In genomic region chr12:76502981-76503380, GRCm38 (mm10) we compare ENCODE assay signal across 14 mouse cellular contexts. TPM values are rescaled to one million over a fixed set of nuclear protein-coding genes. Genes with fewer than 3 reads are reported as not detected.
DNase-seq lines count a peak whose midpoint lies in the region; ATAC-seq and TF ChIP-seq lines count a peak whose summit lies in the region.
"Had no signal": no experiment of that assay in that cellular context is flagged by ENCODE, and none has a peak within 500 bp of the region (broad histone marks: within the 10 kb centered on the region; RNA-seq: fewer than 3 reads in every experiment).

No protein-coding gene starts in this region.

- H3K27ac ChIP-seq in heart, embryonic 10.5 days, result 0 out of 2 replicates have a peak overlapping the region, but pooled peaks have one; percentile 25
- no peak overlapping the region for H3K27ac ChIP-seq in kidney, adult 2 months (ENCODE audit: insufficient read depth, low read depth, low read length)
- H3K27ac ChIP-seq: hindbrain, postnatal 0 days had no signal

- no peak overlapping the region for H3K4me3 ChIP-seq in heart, embryonic 10.5 days
- no peak overlapping the region for H3K4me3 ChIP-seq in kidney, adult 2 months (ENCODE audit: insufficient read depth, low read depth, low read length)

- H3K36me3 ChIP-seq in heart, embryonic 10.5 days, result no peaks in the 10 kb centered on the region
- H3K36me3 ChIP-seq in kidney, adult 2 months (ENCODE audit: control insufficient read depth, insufficient read depth, low read length), result no peaks in the 10 kb centered on the region

- no peak for TF ChIP-seq CTCF in kidney, adult 2 months (conservative IDR thresholded peaks at IDR 0.05; ENCODE audit: insufficient read depth, insufficient read length, low read depth, low read length)

- DNase-seq in heart, embryonic 10.5 days (ENCODE audit: low spot score), result no peak
- DNase-seq in heart, adult 8-10 months (ENCODE audit: low spot score), result no peak
- DNase-seq in ZHBTc4 (ENCODE audit: low read depth, low spot score), result peak; percentile 31
- DNase-seq in kidney, adult 2 months, result peak; percentile 63
- peak; percentile 56 to 75 for DNase-seq in kidney, postnatal 4 days
- no peak for DNase-seq in gastrocnemius, postnatal 4 days (ENCODE audit: low spot score in 2 of 2)
- no peak for DNase-seq in adrenal gland, postnatal 10 days
- DNase-seq: adrenal gland, adult 8-10 months; cerebellum, postnatal 25 days; gastrocnemius, postnatal 36 days; lung, postnatal 36 days; right cerebral cortex, postnatal 25 days had no signal

- H3K9me3 ChIP-seq in heart, embryonic 10.5 days, result no peaks in the 10 kb centered on the region

- peaks cover 35% of the 10 kb centered on the region for H3K4me1 ChIP-seq in heart, embryonic 10.5 days
- H3K4me1 ChIP-seq in kidney, adult 2 months (ENCODE audit: control insufficient read depth, insufficient read depth, low read length), result 0 out of 2 replicates have a peak, but pooled peaks cover 2% of the 10 kb centered on the region

- H3K27me3 ChIP-seq in heart, embryonic 10.5 days (ENCODE audit: insufficient read depth, poor library complexity, severe bottlenecking), result no peaks in the 10 kb centered on the region
- no peaks in the 10 kb centered on the region for H3K27me3 ChIP-seq in kidney, adult 2 months (replicated peaks; ENCODE audit: control insufficient read depth, insufficient read depth, low read length)

- no peak for ATAC-seq in inflammation-experienced regulatory T-cells, adult 6 months
- ATAC-seq: hindbrain, postnatal 0 days had no signal

- TF ChIP-seq POLR2A in kidney, adult 2 months (IDR thresholded peaks at IDR 0.05; ENCODE audit: low read depth, low read length), result no peak

- 70% methylated on average over 5 of the region's 5 CpGs for WGBS in heart, embryonic 10.5 days
- 42% methylated on average over 5 of the region's 5 CpGs for WGBS in kidney, adult 2 months

RNA-seq across cellular contexts. Expression of gene Plekhg3, which starts 27.7 kb away (rescaled TPM):
- 5.1 and 5.3 TPM in 2 replicates for polyA plus RNA-seq in heart, embryonic 10.5 days (2016; fragmentation: Nextera tagmentation; extraction: Ambion mirVana)
- 10 to 100 TPM; 11.4 to 14.3 (median 13.2) TPM for total RNA-seq in heart, adult 8-10 months (2022)
- 57.9 and 67.6 TPM in 2 replicates for polyA plus RNA-seq in kidney, adult 2 months (2012; rRNA removed)
- 10 to 100 TPM; 23.2 to 27.6 TPM for total RNA-seq in gastrocnemius, postnatal 4 days (2021)
- polyA plus RNA-seq in inflammation-experienced regulatory T-cells, adult 6 months (2017; shearing (Covaris generic)), result 1 to 10 TPM; 1.9 to 3.5 (median 2.9) TPM
- 10 to 100 TPM; 21.1 to 22.0 TPM for total RNA-seq in adrenal gland, postnatal 10 days (2021)

Comparison
In these comparisons a context has a peak if more than half of its experiments do, and no peak if none do; other contexts are left out.
1. DNase-seq: peak in ZHBTc4 (single experiment), kidney, adult 2 months (single experiment) and kidney, postnatal 4 days (2 of 2); none in heart, embryonic 10.5 days (single experiment), heart, adult 8-10 months (single experiment), gastrocnemius, postnatal 4 days (0 of 2) and adrenal gland, postnatal 10 days (single experiment).